Mouse (Mus musculus): Measurements from ENCODE around the gene Lpar2. TPM values are rescaled to one million over a fixed set of nuclear protein-coding genes. Genes with fewer than 3 reads are reported as not detected.

Lpar2 gene
- polyA plus RNA-seq, 1 experiment from 2014 or later = 0.12 TPM

DNA sequence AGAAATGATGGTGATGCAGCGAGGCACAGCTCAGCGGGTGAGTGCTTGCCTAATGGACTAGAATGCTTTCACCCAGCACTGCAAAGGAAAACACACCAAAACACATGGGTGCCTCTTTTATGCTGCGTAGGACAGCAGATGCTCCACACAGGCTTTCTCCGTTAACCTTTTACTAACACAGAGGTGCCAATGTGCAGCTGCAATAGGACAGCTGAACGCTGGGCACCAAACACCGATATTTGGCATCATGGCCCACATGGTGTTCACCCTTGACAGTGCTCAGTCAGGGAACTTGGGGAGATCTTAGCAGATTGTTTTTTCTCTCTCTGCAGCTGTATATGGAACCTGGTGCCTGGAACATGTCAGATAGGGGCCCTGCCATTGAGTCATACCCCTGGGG, 27.3 kb upstream of the Lpar2 start:
- Histone ChIP-seq H3K4me2 (no peak overlapping the region), H3K9ac (no peak overlapping the region), H3K4me1 (peaks cover 25% of the 10 kb centered on the region), H3K27ac (no peak overlapping the region), H3K36me3 (peaks cover 72% of the 10 kb centered on the region), H3K27me3 (replicated peaks) (no peaks in the 10 kb centered on the region), H3K9me3 (replicated peaks) (no peaks in the 10 kb centered on the region), H3K4me3 (no peak overlapping the region)
- WGBS (ENCODE audit: insufficient replicate concordance) = 92% methylated on average over 6 of the region's 6 CpGs
- ATAC-seq = no peak

DNA sequence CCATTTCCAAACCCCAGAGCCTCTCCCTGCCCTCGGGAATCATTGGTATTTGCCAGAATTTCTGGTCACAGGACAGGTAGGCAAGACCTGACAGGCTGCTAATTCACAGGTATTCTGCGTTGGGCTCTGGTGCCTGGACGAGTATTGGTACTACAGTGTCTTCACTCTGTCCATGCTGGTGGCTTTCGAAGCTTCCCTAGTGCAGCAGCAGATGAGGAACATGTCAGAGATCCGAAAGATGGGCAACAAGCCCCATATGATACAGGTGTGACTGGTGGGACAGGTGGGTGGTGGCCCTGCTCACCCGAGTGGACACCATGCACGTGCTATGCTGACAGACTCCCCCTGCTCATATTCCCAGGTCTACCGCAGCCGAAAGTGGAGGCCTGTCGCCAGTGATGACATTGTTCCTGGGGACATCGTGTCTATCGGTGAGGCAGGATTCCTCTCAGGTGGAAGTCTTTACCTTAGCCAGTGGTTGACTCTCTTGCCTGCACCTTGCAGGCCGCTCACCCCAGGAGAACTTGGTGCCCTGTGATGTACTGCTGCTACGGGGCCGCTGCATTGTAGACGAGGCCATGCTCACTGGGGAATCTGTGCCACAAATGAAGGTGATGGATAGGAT, 25.4 kb upstream of the Lpar2 start:
- Histone ChIP-seq H3K4me1 (peaks cover 19% of the 10 kb centered on the region), H3K4me2 (no peak overlapping the region), H3K27ac (no peak overlapping the region), H3K27me3 (replicated peaks) (no peaks in the 10 kb centered on the region), H3K9me3 (replicated peaks) (no peaks in the 10 kb centered on the region), H3K36me3 (peaks cover 92% of the 10 kb centered on the region), H3K4me3 (no peak overlapping the region), H3K9ac (no peak overlapping the region)
- ATAC-seq = no peak
- 88% methylated on average over 16 of the region's 16 CpGs for WGBS (ENCODE audit: insufficient replicate concordance)

DNA sequence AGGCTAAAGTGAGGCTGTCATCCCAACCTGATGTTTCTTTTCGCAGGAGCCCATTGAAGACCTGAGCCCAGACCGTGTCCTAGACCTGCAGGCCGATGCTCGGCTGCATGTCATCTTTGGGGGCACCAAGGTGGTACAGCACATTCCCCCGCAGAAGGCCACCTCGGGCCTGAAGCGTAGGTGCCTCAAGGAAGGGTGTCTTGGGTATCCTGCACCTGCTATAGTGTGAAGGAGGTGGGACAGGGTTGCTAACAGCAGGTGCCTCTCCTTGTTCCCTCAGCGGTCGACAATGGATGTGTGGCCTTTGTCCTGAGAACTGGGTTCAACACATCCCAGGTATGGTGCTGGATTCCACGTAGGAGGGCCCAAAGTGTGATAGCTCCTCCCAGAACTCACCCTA, 24.6 kb upstream of the Lpar2 start:
- H3K36me3 ChIP-seq = peaks cover 100% of the 10 kb centered on the region
- ATAC-seq = no peak
- H3K9me3 ChIP-seq (replicated peaks) = no peaks in the 10 kb centered on the region
- peaks cover 11% of the 10 kb centered on the region for H3K4me1 ChIP-seq
- no peak overlapping the region for H3K9ac ChIP-seq
- WGBS (ENCODE audit: insufficient replicate concordance) = 80% methylated on average over 10 of the region's 10 CpGs
- no peak overlapping the region for H3K27ac ChIP-seq
- H3K4me3 ChIP-seq = no peak overlapping the region
- H3K4me2 ChIP-seq = no peak overlapping the region
- H3K27me3 ChIP-seq (replicated peaks) = no peaks in the 10 kb centered on the region

DNA sequence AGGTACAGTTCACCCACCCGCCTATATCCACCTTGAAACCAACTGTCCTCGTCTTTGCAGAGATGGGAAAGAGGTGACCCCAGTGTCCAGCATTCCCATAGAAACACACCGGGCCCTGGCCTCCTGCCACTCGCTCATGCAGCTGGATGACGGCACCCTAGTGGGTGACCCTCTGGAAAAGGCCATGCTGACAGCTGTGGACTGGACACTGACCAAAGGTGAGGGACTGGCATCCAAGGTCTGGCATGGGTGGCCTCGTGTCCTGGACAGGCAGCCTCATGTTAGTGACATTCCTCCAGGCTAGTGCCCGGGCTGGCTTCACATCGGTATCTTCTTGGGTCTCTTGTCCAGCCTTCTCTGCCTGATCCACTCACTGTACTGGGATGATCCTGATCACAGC, 23.0 kb upstream of the Lpar2 start:
- Histone ChIP-seq H3K27ac (no peak overlapping the region), H3K4me2 (no peak overlapping the region), H3K9ac (no peak overlapping the region), H3K36me3 (peaks cover 100% of the 10 kb centered on the region), H3K4me1 (no peaks in the 10 kb centered on the region), H3K4me3 (no peak overlapping the region), H3K27me3 (replicated peaks) (no peaks in the 10 kb centered on the region), H3K9me3 (replicated peaks) (no peaks in the 10 kb centered on the region)
- ATAC-seq = no peak
- 88% methylated on average over 8 of the region's 8 CpGs for WGBS (ENCODE audit: insufficient replicate concordance)

DNA sequence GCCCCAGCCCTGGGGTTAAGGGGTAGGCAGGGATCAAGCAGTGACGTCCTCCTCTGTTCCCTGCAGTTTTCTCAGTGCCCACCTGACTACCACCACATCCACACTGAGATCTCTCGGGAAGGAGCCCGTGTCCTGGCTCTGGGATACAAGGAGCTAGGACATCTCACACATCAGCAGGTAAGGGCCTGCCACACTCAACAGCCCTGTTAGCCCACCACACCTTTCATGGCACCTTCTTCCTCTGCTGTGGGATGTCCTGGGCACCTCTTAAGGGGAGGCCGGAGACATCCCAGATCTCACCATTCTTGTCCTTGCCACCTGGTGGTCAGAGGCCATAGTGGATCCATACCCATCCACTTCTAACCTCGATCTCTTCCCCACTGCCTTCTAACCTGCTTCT, 22.3 kb upstream of the Lpar2 start:
- no peak overlapping the region for H3K9ac ChIP-seq
- WGBS (ENCODE audit: insufficient replicate concordance) = 81% methylated on average over 5 of the region's 5 CpGs
- H3K27ac ChIP-seq = no peak overlapping the region
- H3K4me1 ChIP-seq = no peaks in the 10 kb centered on the region
- no peak overlapping the region for H3K4me2 ChIP-seq
- ATAC-seq = no peak
- no peaks in the 10 kb centered on the region for H3K27me3 ChIP-seq (replicated peaks)
- no peak overlapping the region for H3K4me3 ChIP-seq
- no peaks in the 10 kb centered on the region for H3K9me3 ChIP-seq (replicated peaks)
- peaks cover 99% of the 10 kb centered on the region for H3K36me3 ChIP-seq

DNA sequence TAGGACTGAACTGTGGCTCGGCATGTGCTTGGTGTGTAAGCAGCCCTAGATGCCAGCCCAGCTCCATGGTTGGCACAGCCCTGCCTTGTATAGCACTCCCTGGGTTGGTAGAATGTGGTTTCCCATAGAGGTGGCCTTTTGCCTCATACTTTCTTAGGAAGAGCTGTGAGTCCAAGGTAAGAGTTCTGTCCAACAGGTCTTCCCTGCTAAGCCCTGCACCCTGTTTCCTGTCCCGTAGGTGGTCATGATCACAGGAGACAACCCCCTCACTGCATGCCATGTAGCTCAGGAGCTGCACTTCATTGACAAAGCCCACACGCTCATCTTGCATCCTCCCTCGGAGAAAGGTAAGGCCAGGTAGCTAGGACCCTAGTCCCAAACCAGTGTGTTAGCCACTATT, 20.4 kb upstream of the Lpar2 start:
- no peak for ATAC-seq
- H3K4me3 ChIP-seq = no peak overlapping the region

DNA sequence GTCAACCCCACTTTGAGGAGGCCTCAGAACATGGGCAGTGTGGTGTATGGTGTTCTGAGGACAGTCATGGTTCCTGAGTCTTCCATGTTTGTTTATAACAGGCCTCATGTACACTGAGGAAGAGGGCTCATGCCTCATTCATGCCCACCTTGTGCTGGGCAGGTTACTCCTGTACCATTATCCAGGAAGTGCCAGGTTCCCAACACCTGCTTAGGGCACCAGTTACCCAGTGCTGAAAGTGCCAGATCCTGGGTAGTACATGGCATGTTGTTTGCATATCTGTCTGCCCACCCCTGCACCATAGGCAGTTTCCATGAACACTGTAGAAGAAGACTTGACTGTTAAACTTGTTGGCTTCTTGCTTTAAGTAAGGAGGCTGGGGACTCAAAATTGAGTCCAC, 20.0 kb upstream of the Lpar2 start:
- Histone ChIP-seq H3K9me3 (replicated peaks) (no peaks in the 10 kb centered on the region), H3K27ac (no peak overlapping the region), H3K27me3 (replicated peaks) (no peaks in the 10 kb centered on the region), H3K9ac (no peak overlapping the region), H3K4me2 (no peak overlapping the region), H3K4me3 (no peak overlapping the region), H3K36me3 (peaks cover 99% of the 10 kb centered on the region), H3K4me1 (no peaks in the 10 kb centered on the region)
- no peak for ATAC-seq

More for the DNA sequence above, 20.4 kb upstream of the Lpar2 start:
- H3K27me3 ChIP-seq (replicated peaks) = no peaks in the 10 kb centered on the region
- H3K4me1 ChIP-seq = no peaks in the 10 kb centered on the region
- no peaks in the 10 kb centered on the region for H3K9me3 ChIP-seq (replicated peaks)
- no peak overlapping the region for H3K27ac ChIP-seq
- whole genome bisulfite sequencing (ENCODE audit: insufficient replicate concordance) = 81% methylated on average over 4 of the region's 4 CpGs
- H3K9ac ChIP-seq = no peak overlapping the region
- H3K36me3 ChIP-seq = peaks cover 99% of the 10 kb centered on the region
- H3K4me2 ChIP-seq = no peak overlapping the region

DNA sequence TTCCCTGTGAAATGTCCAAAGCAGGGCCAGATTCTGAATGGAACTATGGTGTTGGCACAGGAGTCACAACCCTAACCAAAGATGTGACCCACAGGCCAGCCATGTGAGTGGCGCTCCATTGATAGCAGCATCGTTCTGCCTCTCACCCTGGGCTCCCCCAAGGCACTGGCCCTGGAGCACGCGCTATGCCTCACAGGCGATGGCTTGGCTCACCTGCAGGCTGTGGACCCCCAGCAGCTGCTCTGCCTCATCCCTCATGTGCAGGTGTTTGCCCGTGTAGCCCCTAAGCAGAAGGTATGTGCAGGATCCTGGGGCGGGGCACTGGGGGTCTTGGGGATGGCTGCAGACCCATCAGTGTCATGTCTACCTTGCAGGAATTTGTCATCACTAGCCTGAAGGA, 18.9 kb upstream of the Lpar2 start:
- H3K36me3 ChIP-seq = peaks cover 99% of the 10 kb centered on the region
- no peak overlapping the region for H3K27ac ChIP-seq
- H3K4me2 ChIP-seq = no peak overlapping the region
- H3K9me3 ChIP-seq (replicated peaks) = no peaks in the 10 kb centered on the region
- 89% methylated on average over 7 of the region's 7 CpGs for WGBS (ENCODE audit: insufficient replicate concordance)
- peaks cover 7% of the 10 kb centered on the region for H3K4me1 ChIP-seq
- H3K9ac ChIP-seq = no peak overlapping the region
- H3K27me3 ChIP-seq (replicated peaks) = no peaks in the 10 kb centered on the region
- no peak for ATAC-seq
- no peak overlapping the region for H3K4me3 ChIP-seq

DNA sequence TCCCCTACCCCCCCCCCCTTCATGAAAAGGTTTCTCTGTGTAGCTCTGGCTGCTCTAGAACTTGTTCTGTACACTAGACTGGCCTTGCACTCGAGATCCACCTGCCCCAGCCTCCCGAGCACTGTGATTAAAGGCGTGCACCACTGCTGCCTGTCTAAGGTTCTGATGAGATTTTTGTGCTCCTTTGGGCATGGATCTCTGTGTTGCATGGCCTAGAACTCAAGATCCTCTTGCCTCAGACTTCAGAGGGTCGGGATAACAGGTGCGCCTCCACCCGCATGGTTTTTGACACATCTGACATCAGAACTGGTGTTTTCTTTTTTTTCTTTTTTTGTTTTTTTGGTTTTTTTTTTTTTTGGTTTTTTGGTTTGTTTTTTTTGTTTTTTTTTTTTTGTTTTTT, 17.7 kb upstream of the Lpar2 start:
- Histone ChIP-seq H3K9ac (no peak overlapping the region), H3K9me3 (replicated peaks) (no peaks in the 10 kb centered on the region), H3K4me2 (no peak overlapping the region), H3K4me1 (peaks cover 19% of the 10 kb centered on the region), H3K27ac (no peak overlapping the region), H3K27me3 (replicated peaks) (no peaks in the 10 kb centered on the region), H3K36me3 (peaks cover 87% of the 10 kb centered on the region), H3K4me3 (no peak overlapping the region)
- 85% methylated on average over 6 of the region's 6 CpGs for WGBS (ENCODE audit: insufficient replicate concordance)
- ATAC-seq = no peak

DNA sequence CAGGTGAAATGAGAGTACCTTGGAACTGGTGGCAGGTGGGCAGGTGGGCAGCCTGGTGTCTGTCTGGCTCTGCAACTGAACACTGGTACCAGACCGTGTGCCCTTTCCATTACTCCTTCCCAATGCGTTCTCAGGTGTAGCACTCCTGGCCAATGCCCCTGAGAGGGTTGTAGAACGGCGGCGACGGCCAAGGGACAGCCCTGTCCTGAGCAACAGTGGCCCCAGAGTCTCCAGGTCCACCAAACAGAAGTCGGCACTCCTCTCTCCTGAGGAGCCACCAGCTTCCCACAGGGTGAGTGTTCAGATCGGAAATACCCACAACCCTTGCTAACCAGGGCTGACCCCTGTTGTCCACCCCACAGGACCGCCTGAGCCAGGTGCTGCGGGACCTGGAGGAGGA, 17.1 kb upstream of the Lpar2 start:
- no peaks in the 10 kb centered on the region for H3K9me3 ChIP-seq (replicated peaks)
- no peak overlapping the region for H3K4me2 ChIP-seq
- no peaks in the 10 kb centered on the region for H3K27me3 ChIP-seq (replicated peaks)
- peaks cover 23% of the 10 kb centered on the region for H3K4me1 ChIP-seq
- 87% methylated on average over 10 of the region's 10 CpGs for WGBS (ENCODE audit: insufficient replicate concordance)
- H3K36me3 ChIP-seq = peaks cover 83% of the 10 kb centered on the region
- no peak overlapping the region for H3K9ac ChIP-seq
- H3K27ac ChIP-seq = no peak overlapping the region
- no peak for ATAC-seq
- no peak overlapping the region for H3K4me3 ChIP-seq

DNA sequence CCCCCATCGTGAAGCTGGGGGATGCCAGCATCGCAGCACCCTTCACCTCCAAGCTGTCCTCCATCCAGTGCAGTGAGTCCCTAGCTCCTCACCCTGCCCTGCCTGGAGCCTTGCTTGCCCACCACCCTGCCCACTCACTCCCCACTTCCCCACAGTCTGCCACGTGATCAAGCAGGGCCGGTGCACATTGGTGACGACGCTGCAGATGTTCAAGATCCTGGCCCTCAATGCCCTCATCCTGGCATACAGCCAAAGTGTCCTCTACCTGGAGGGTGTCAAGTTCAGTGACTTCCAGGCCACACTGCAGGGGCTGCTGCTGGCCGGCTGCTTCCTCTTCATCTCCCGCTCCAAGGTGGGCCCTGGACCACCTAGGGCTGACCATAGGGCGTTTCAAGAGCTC, 16.7 kb upstream of the Lpar2 start:
- Histone ChIP-seq H3K27ac (no peak overlapping the region), H3K4me3 (no peak overlapping the region), H3K4me2 (no peak overlapping the region), H3K9me3 (replicated peaks) (no peaks in the 10 kb centered on the region), H3K4me1 (peaks cover 23% of the 10 kb centered on the region), H3K27me3 (replicated peaks) (no peaks in the 10 kb centered on the region), H3K9ac (no peak overlapping the region), H3K36me3 (peaks cover 83% of the 10 kb centered on the region)
- ATAC-seq = no peak
- WGBS (ENCODE audit: insufficient replicate concordance) = 90% methylated on average over 9 of the region's 9 CpGs

DNA sequence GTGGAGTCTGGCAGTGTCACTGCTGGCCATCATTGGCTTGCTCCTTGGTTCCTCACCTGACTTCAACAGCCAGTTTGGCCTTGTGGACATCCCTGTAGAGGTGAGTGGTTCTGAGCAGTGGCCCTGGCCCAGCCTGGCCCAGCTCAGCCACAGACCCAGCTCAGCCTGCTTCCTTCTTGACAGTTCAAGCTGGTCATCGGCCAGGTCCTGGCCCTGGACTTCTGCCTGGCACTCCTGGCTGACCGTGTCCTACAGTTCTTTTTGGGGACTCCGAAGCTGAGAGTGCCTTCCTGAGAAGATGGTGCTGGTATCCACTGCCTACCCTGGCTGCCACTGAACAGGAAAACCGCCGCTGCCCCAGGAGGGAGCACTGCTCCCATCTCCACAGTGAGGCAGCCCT, 15.0 kb upstream of the Lpar2 start:
- H3K4me3 ChIP-seq = no peak overlapping the region
- peaks cover 23% of the 10 kb centered on the region for H3K4me1 ChIP-seq
- no peak overlapping the region for H3K9ac ChIP-seq
- no peak overlapping the region for H3K4me2 ChIP-seq
- H3K27ac ChIP-seq = 0 out of 2 replicates have a peak overlapping the region, but pooled peaks have one; percentile 1
- peaks cover 79% of the 10 kb centered on the region for H3K36me3 ChIP-seq
- H3K27me3 ChIP-seq (replicated peaks) = no peaks in the 10 kb centered on the region
- H3K9me3 ChIP-seq (replicated peaks) = no peaks in the 10 kb centered on the region
- 86% methylated on average over 5 of the region's 5 CpGs for WGBS (ENCODE audit: insufficient replicate concordance)
- no peak for ATAC-seq
